Mouse (Mus musculus) frontal cortex, adult 2 months (tissue): ENCODE results near the gene Slc30a5. TPM values are rescaled to one million over a fixed set of nuclear protein-coding genes. Genes with fewer than 3 reads are reported as not detected.
"Not testable (repeated sequence)": the region's sequence is repeated elsewhere in the genome, so short reads cannot be mapped to it uniquely, and the experiment has no call there.

ENCODE experiments used
- DNase-seq, 2 experiments: peaks; one replicate each; pipeline ENCODE4 v3.0.0; 2022; ENCODE audit warnings: low spot score in 1 of 2; ENCODE audit errors: extremely low spot score in 1 of 2
- polyA plus RNA-seq: library from polyadenylated mRNA; depleted of rRNA; stranded (reverse); fragments of >200 nt; gene quantifications from 2 replicates; pipeline ENCODE4 v1.2.3, GENCODE M21; 2012

The Slc30a5 gene
- polyA plus RNA-seq, 1 experiment = 42.0 TPM

DNA sequence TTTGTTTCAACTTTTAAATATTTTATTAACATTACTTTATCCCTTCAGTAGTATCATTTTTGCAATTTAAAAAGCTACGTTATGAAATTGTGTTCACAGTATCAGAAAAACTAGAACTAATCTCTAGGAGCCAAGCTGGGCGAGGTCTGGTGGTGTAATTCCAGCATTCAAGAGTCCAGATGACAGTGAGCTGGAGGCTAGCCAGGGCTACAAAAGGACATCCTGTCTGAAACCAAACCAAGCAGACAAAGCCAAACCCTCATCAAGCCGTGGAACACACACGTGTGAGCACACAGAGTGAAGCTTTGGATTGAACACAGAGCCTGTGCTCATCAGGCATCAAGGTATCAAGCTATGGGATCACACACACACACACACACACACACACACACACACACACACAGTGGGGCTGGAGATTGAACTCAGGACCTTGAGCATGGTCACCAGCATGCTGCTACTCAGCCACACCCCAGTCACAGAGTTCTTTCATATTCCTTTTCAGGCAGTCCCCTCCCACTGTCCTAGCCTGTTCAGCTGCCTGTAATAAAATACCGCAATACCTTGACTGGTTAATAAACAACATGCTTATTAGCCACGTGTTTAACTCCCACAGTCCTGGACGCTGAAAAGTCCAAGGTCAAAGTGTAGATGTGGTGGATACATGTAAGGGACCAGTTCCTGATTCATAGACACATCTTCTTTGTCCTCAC, 9.9 kb upstream of the Slc30a5 start:
- DNase-seq = no peak

DNA sequence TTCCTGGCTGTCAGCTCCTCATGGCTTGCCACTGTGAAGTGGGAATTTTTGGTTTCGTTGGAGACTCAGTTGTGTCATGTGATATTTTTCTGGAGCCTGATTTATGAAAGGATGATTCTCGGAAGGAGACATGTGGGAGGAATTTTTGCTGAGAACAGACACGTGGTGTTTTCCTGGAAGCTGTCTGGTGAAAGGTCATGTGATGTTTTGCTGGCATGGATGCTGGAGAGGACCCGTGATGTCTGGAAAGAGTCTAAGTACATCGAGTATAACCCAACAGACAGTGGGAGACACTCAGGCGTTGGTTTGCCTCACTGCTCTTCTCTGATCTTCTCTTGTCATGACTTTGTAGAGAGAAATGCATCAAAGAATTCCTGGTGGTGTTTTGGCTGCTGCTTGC, 8.5 kb upstream of the Slc30a5 start:
- DNase-seq = no peak

DNA sequence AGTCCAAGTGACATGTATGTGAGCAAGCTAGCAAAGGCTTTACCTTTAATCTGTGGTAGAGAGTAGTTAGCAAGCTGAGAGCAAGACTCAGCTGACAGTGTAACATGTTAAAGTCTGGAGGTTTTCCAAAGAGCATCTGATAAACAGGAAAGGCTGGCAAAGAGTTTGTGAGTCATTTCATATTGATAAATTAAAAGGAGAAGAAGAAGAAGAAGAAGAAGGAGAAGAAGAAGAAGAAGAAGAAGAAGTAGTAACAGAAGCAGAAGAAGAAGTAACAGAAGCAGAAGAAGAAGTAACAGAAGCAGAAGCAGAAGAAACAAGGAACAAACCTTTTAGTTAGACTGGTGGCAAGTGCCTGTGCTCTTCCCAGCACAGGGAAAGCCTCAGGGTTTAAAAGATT, 1.6 kb upstream of the Slc30a5 start:
- DNase-seq = no peak

DNA sequence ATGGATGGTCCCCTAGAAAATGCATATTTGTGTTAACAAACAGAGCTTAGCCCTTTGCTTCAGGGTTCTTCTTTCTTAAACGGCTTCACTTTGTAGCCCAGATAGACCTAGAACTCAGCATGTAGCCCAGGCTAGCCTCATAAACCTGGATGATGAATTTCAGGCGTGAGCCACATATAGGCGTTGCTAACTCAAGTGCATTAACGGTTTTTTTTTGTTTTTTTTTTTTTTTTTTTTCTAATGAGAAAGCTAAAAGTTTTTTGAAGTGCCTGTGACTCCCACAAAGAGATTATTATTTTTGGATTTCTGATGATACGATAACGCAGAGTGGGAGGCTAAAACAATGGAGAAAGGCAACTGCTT, 394 bp upstream of the Slc30a5 start:
- no peak for DNase-seq

DNA sequence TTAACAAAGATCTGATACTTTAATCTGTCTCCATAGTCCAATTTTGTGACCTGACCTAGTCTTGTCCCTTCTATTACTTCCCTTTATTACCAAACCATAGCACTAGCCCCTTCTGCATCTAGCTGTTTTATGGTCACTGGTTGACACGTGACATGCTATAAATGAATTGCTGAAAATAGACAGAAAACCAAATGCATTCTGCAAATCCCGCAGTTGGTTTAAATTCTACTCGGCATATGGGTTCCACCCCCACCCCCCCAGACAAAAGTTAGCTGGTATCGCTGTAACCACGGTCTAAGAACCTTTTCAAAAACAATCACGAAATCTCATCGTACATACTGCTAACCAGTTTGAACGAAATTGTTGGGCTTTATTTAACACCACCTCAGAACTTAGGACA, 1.0 kb downstream of the Slc30a5 start:
- no peak for DNase-seq

DNA sequence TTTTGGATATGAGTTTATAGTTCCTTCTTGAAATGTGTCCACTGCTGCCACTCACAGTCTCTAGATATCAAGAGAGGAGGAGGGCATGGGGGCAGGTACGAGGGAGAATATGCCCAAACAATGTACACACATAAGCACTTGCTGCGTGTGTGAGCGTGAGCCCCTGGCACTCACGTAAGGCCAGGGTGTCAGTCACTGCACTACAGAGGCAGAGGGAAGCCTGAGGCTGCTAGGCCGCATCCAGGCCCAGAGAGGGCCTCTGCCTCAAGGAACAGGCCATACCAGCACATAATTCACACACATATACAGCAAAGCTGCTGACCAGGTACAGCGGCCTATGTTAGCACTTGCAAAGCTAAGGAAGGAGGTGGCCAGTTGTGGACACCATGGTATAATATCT, 2.1 kb downstream of the Slc30a5 start:
- no peak for DNase-seq

DNA sequence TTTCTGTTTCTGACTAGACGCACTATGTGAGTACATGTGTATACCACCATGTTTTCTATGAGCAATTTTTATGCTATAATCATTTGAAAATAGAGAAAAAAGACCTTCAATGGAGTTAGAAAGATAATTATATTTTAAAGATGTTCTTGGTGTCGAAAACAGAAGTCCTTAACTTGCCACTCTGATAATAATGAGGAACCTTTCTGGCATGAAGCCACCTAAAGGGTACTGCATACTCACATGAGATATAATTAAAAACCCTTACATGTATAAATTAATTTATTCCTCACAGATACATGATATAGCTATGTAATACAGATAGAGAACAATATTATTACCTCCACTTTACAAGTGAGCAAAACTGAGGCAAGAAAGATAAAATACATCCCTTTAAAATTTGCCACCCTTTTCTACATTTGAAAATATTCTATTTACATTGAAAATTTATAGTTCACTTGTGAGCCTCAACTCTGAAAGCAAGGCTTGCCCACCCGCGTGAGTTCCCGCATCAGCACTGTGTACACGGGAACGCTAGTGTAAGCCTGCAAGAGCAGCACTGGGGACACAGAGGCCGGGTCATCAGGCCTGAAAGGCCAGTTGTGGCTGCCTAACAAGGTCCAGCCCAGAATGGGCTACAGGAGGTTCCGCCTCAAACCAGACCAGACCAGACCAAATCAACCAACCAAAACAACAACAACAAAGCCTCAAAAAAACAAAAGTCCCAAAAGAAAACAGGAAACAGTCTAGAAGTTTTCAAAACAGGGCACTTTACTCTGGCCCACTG, 7.4 kb downstream of the Slc30a5 start:
- no peak for DNase-seq

DNA sequence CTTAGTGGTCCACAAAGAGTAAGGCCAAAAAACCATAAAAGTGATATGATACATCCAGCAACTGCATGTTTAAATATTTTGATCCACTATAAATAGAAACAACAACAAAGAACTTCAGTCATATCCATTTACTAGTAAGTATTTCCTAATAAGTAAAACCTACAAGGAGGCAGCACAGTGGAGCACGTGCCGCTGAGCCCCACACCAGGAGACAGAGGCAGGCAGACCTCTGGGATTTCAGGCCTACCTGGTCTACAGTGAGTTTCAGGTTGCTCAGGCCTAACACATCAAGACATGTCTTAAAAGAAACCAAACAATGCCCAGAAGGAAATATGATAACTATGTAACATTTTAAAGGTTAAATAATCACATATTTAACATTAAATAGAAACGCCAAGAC, 8.3 kb downstream of the Slc30a5 start:
- no peak for DNase-seq

DNA sequence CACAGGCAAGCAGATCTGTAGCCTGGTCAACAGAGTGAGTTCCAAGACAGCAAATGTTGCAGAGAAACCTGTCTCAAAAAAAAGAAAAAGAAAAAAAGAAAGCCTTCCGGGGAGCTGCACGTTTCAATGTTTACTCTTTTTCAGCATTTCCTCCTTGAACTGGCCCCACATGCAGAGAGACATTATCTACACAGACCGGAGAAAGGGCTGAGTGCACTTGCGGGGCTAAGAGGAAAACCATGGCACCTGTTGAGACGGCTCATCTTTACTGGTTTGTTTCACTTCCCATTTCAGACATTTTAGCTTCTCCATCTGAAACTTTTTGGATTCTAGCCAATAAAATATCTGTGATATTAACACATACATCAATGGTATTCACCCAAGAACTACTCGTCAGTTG, 8.9 kb downstream of the Slc30a5 start:
- DNase-seq = no peak

DNA sequence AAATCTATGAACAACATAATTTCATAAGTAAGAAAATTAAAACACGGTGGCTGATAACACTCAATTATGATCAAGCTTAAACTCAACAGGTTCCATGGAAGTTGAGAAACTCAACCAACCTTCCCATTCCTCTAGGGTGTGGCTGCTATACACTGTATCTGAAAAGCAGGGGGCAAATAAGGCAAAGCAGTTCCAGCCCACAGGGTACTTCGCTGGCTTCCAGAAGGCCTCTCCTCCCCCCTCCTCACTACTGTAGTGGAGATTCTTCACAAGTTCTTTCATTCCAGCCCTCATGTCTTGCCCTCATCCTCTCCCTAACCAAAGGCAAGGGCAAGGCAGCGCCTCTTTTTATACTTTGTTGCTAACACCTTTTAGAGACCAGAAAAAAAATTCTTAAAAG, 9.4 kb downstream of the Slc30a5 start:
- no peak for DNase-seq

DNA sequence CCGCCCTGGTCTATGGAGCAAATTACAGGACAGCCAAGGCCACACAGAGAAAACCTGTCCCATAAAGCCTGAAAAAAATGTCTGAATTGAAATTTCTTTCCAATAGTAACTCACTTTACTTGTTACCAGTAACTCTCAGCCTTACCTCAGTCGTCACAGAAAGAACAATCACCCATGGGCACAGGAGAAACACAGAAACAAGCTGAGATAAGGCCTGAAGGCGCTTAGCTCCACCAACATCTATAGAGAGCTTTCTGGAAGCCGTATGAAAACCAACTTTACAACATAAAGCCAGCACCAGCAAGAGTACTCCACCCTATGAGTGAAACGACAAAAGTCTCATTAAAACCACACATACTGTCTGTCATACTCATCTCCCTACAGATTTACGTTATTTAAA, 18.8 kb downstream of the Slc30a5 start:
- DNase-seq = no peak

DNA sequence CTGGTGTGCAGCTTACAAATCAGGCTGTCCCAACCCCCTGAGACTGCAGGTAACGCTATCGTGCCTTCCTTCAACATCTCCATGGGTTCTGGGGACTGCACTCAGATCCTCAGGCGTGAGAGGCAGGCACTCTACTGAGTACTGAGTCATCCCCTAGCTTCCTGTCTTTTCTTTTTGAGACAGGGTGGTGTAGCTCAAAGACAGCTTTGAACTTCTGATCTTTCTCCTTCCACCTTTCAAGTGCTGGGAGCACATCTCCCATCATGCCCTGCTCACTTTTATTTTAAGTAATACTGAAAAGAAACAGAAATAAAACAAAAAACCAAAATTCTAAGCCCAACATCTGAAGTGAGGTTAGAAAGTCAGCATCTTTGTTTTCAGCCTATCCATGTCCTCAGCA, 27.5 kb downstream of the Slc30a5 start:
- DNase-seq = no peak

DNA sequence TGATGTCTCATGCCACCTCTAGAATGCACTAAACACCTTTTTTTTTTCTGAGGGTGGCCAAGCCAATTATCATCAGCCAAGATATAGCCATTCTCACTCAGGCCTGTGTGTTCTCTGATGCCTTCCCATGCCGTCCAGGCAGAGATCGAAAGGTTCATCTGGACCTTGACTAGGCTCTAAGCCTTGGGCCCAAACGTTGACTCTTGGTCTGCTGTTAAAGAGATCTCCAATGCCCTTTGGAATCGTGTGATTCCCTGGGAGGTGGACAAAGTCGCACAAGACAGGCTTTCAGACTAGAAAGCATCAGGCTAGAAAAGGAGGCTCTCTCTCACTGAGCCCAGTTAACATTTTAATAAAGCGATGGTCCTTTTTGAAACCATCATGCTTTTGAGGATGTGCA, 36.1 kb downstream of the Slc30a5 start:
- DNase-seq = no peak

DNA sequence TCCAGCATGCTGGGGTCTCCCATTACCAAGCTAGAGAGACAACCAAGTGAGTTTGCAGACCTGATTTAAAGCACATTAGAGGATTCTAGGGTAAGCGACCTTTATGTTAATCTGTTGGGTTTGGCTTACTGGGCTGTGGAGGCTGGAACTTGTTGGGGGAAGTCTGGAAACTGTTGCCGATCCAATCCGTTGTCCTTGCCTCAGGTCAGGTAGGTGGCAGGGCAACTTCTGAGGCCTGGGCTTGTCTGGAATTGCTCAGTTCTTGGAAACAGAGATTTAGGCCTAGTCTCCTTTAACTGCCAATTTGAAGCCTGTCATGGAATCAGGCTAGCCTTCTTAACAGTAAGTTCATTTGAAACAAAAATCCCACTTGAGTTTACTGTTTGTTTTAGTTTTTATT, 44.1 kb downstream of the Slc30a5 start:
- no peak for DNase-seq

DNA sequence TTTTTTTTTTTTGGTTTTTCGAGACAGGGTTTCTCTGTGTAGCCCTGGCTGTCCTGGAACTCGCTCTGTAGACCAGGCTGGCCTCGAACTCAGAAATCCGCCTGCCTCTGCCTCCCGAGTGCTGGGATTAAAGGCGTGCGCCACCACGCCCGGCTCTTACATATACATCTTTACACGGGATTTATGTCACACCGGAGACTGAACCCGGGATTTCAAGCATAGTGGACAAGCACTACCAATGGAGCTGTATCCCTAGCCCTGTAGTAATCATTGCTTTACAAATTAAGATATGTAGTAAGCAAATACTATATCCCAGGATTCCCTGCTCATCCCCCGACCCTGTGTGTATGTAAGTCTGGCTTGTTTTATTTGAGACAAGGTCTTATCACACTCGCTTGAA, 45.2 kb downstream of the Slc30a5 start:
- DNase-seq = not testable (repeated sequence)

DNA sequence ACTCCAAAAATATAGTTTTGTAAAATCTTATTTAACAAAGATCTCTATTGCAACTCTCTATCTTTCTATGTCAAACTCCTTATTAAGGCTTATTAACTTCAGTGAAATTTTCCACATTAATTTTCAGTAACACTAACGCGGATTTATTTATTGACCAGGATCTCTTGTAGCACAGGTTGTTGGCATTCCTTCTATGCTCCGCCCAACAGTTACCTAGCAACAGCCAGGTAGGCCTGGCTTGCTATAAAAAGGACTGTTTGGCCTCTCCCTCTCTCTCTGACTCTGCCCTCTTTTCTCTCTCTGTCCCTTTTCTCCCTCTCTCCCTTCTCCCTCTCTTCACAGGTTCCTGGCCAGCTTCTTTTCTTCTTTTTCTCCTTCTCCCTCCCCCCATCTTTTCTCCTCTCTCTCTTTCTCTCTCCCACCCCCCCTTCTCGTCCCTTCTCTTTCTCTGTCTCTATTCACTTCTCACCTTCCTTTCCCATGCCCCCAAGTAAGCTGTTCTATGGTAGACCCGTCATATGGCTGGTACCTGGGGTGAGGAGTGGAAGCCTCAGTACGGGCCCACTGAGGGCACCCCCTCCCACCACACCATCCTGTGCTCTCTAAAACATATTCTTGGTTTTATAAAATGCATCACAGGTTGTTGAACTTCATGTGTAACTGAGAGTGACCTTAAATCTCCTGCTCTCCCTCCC, 45.8 kb downstream of the Slc30a5 start:
- no peak for DNase-seq

DNA sequence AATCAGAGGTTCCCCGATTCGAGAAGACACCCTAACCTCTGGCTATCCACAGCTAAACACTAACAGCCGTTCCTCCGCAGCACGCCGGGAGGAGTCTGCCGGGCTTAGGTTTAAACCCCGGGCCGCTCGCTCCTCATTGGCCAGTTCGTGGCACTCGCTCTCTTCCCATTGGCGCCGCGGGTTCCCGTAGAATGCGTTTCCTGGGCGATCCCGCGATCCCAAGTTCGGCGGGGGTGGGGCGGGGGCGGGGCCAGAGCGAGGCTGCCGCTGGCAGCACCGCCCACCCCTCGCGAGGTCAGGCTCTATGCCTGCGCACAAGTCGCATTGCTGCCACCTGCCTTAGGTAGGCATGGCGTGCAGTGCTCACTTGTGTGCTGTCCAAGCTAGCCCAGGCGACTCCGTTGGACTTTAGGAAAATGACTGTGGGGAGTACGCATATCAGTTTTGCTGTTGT, 46.8 kb downstream of the Slc30a5 start, which contains the start of gene Ccnb1:
Gene Ccnb1, minus strand, starts transcription at position 157 of the 454 bp plus-strand sequence.
- peak; percentile 50 to 91 for DNase-seq

DNA sequence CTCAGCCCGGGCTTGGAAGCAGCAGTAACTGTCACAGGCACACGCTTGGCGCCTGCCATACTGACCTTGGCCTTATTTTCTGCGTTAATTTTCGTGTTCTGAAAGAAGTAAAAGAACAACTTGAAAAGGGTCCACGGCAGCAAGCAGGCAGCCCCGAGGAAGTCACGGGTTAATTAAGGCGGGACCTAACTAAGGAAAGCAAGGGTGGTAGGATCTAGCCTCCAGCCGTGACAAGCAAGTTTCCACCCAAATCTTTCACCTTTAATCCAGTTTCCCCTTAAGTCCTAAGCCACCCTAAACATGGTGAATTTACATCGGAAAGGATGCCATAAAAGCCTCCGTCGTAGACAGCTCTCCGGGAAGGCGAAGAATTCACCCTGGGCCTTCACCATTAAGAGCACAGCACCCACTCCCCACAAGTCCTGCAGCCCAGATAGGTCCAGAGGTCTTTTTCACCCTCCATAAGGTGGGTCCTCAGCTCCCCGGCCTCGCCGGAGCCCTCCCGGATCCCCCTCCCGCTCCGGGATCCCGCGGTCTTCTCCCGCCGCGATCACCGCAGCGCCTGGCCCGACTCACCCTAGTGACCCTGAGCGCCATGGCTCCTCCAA, 47.3 kb downstream of the Slc30a5 start:
- no peak for DNase-seq

DNA sequence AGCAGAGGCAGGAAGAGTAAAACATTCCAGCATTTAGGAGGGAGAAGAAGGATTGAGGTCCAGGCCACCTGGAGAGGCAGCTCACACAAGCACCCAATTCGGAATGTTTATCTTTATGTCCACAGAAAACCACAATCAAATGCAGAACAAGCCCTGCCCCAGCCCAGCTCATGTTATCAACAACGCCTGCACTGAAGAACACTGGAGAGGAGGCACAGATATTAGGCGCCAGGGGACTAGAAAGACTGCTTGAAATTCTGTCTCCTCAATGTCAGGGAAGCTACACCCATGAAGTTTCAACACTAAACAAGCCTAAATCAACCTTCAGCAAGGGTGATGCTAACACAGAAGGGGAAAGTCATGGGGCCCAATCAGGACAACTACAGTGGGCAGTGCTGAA, 55.7 kb downstream of the Slc30a5 start:
- no peak for DNase-seq

DNA sequence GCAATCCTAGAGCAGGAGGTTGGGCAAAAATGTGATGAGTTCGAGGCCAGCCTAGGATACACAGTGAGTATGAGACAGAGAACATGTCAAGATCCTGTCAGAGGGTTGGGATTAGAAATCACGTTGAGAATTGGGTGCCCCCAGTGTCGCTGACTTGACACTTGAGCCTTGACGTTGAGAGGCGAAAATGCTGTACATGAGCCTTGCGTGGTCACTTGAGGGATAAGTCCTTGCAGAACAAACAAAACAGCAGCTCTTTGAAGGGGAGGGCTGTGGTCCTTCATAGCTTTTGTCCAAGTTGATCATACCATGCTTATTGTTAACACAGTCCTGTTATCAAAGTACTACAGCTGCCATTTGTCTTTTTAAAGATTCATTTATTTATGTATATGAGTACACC, 56.5 kb downstream of the Slc30a5 start:
- no peak for DNase-seq

DNA sequence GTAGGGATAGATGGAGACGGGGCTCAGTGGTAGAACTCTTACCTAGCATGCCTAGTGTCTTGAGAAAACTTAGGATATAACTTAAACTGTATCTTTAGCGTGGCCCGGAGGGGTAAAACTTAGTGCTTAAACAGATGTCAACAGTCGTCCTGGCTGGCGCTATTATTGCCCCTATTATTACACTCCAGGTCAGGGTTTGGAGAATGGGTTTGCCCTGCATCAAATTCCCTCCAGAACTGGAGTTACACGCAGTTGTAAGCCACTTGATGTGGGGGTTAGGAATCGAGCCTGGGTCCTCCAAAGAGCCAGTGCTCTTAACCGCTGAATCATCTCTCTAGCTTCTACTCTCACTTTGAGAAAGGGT, 57.2 kb downstream of the Slc30a5 start:
- DNase-seq = no peak
